Mouse (Mus musculus) right cerebral cortex, postnatal 10 days (tissue): ENCODE data around the gene Lrp6.

Experiments
- DNase-seq, 2 experiments: peaks; one replicate each; pipeline ENCODE4 v3.0.0; 2021; ENCODE audit warnings: low spot score in 2 of 2

Gene Lrp6

DNA sequence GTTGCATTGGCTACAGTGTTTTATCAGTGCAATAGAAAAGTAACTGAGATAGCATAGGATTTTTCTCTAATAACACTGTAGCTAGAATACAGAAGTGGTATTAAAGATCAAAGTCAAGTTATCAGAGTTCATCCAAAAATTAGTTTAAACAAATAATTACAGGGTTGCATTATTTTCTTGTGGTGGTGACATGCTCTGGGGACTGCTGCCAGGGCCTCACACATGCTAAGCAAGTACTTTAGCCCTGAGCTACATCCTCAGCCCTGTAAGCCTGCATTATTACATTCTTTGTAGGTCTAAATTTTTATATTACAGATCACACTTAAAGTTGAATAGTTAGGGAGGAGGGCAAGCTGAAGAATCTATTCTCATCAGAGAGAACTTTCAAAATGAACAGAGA is 68.2 kb downstream of the Lrp6 start:
- no peak for DNase-seq

DNA sequence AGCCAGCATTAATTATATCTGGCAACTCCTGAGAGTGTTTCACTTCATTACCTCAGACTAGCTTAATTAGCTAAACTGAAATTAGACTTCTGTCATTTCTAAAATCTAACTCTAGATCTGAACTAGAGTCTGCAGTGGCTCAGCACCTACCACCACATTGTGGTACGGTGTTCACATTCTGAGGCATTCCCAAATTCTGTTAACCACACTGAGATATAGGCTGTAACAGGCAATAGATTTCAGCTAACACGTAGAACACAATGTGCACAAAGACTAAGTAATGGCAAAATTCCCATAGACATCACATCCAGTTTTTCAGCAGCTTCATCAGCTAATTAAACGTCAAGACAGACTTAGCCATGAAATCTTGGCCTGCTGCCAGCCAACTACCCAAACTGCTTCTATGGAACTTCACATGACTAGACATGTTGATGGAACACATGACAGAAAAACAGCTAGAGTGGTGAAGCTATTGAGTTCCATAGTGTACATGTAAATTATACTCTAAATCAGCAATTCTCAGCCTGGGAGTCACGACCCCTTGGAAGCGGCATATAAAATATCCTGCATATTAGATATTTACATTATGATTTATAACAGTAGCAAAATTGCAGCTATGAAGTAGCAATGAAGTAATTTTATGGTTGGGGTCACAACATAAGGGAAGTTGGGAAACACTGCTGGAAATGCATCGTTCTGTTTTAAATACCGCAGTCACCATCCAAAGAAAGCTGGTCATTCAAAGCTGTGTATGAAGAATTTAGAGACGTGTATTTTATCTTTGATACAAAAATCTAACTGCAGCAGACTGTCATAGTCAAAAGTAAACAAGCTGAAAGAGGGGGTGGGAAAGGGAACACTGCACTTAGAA is 71.7 kb downstream of the Lrp6 start:
- DNase-seq, result peak; percentile 55 to 60

DNA sequence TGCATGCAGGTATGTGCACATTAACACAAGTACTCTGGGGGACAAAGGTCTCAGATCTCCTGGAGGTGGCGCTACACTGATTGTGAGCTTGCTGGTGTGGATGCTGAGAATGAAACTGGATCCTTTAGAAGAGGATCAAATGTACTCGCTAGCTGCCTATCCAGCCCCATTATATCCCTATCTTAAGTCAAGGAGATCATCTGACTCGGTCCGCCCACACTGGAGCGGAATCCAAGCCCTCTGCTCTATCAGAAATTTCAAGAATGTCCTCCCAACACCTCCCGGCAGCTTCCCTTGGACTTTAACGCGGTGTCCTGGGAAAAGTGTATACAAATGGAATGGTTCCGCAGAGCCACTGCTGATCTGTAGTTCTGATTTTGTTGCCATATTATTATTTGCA is 77.1 kb downstream of the Lrp6 start:
- no peak for DNase-seq

DNA sequence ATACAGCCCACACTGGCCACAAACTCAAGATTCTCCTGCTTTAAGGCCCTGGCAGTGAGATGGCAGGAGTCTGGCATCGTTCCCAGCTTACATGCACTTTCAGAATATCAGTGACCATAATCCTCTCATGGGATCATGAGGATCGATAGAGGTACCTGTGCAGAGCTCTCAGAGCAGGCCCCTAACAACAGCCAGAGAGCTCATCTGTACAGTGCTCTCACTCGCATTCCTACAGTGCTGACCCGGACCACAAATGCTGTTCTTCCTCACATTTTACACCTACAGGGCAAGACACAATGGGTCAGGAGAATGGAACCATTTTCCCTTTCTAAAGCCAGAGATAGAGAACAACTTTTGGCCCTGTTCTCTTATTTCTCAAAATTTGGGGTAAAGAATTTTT is 77.6 kb downstream of the Lrp6 start:
- DNase-seq, result no peak

DNA sequence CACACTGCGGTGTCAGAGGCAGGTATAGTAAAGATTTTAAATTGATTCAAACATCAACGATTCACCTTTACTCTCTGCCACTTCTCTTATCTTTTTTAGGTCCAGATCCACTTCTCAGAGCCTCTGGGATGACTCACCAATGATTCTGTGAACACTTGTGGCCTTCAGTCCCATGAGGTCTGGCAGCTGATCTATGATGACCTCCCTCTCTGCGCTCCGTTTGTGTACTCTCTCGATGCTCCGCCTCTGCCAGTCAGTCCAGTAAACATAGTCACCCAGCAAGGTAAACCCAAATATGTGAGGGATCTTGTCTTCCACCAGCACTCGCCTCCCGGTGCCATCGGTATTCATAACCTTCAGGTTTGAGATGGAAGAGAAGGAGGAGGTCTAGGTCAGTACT is 80.4 kb downstream of the Lrp6 start:
- no peak for DNase-seq

DNA sequence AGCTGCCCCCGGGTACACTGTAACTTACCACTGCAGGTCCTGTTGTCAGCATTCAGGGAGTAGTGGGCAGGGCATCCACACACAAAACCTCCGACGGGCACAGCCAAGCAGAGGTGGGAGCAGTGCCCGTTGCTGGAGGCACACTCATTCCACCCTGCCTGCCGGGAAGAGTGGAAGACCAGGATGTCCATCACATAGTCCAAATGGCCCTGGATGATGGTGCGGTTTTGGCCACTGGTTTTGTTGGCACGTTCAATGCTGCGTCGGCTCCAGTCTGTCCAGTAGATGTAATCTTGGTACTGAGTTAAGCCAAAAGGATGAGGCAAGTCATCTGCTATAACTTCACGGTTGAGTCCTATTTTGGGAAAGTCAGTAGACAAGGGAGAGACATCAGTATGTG is 87.3 kb downstream of the Lrp6 start:
- no peak for DNase-seq

DNA sequence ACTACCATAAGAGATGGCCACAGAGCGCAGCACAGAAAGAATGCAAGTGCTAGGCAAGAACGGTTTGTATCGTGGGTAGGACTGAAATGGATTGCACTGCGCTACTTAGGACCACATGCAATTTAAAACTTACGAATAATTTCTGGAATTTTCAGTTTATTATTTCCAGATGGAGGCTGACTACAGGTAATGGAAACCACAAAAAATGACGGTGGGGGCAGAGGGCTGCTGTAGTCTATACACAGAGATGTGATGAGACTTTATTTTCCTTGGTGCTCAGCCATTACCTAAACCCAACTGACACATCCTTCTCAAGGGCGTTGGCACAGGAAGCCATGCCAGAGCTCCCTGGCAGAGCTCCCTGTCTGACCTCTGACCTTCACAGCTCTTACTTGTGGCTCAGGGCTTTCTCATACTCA is 93.6 kb downstream of the Lrp6 start:
- DNase-seq, result no peak

DNA sequence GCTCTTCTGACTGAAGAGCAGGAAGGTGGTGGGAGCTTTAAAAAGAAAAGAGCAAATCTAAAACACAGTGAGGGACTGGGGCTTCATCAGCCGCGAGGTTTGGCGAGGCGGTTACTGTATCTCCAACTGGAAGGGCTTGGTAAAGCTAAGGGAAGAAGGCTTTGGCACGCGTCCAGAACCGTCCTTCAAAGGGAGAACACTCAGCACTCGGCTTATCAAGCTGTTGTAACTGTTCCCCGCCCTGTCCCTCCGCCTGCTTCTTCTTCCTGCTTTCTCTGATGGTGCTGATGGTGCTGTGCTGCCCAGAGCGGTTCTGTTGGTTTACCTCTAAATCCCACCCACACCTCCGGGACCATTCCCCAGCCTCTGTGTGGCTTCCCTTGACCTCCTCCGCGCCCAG is 95.9 kb downstream of the Lrp6 start:
- DNase-seq, result peak; percentile 45 to 69

DNA sequence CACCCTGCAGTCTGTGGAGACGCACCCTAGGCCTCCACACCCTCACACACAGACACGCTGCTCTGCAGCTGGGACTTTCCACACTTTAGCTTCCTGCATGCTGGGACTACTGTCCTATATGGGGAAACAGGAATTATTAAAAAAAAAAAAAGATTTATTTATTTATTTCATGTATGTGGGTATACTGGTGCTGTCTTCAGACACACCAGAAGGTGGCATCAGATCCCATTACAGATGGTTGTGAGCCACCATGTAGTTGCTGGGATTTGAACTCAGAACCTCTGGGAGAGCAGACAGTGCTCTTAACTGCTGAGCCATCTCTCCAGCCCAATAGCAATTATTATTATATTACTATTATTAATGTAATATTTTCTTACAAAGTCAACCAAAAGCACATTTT is 97.5 kb downstream of the Lrp6 start:
- DNase-seq, result no peak

DNA sequence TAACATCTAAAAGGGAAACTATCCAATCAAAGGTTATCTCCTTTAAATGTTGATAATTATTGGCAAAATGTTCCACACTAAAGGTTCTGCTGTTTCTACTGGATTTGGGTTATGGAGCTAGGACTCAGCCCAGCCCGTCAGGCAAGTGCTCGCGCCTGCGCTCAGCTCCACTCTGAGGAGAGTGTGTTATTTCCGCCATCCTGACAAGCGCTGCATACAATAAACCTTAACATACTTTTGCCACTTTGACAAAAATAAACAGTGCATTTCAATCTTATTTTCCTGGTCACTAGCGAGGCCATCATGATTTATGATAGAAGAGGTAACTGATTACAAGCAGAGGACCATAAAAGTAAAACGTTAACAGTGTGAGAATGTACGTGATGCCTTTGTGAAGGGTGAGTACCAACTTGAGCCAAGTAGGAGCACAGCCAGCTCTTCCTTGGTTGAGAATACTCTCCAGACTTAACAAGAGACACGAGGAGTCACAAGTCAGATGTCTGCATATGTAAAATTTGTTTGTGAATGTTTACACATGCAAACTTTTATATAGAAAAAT is 100.0 kb downstream of the Lrp6 start:
- no peak for DNase-seq

DNA sequence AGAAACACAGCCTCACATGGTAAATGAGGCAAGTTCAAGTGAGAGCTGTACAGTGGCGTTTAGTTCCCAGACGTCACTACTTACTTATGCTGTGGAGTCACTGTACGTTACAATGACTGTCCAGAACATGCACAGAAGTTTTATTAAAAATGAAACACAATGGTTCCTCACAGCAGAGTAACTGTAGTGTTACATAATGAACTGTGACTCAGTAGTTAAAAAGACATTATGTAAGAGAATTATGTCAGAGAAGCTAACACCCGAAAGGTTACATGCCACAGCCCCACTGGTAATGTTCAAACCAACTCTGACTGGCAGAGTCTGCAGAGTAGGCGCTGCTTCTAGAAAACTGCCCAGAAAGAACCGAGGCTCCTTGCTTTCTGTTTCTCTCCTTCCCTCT is 105.6 kb downstream of the Lrp6 start:
- no peak for DNase-seq

DNA sequence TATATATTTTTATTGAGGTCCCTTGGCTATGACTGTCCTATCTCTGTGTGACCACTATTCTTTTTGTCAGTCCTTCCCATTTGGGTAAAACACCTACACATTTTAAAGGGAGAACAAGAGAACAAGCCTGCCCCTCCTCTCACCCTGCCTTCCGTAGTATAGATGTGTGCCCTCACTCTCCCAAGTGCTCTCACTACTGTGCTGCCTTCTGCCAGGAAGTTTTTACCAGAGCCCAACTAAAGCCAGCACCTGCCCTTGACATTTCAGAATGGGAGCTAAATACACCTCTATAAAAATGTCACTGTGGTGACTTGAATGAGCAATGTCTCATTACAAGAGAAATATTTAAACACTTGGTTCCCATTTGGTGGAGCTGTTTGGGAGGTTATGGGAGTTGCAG is 108.4 kb downstream of the Lrp6 start:
- DNase-seq, result no peak

DNA sequence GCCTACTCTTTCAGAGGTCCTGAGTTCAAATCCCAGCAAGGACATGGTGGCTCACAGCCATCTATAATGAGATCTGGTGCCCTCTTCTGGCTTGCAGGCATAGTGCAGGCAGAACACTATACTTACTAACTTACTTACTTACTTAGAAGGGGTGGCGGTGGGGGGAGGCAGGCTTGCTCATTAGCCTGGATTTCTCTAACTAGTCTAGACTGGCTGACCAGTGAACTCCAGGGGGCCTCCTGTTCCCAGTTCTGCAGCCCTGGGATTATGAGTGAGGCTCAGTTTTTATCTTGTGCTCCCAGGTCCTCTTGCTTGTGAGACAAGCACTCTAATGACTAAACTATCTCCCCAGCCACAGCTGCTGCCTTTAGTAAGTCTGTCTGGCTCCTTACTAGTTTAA is 112.7 kb downstream of the Lrp6 start:
- DNase-seq, result no peak

DNA sequence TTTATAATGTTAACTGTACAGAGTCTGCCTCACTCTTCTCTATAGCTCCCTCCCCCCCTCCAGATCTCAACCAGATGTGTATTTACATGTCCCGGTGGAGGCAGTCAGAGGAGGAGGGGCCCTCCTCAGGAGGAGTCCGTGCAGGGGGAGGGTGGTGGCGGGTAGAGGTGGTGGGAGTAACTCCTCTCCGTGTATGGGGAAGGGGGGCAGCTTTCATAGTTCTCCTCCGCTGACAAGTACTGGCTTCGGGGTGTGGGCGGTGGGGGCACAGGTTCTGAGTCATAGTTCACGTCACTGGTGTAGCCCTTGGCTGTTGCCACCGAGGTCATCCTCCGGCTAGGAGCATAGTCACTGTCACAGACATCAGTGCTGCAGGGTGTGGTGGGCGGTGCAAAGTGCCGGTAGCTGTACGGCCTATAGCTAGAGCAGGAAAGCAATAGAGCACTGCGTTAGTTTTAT is 116.1 kb downstream of the Lrp6 start:
- peak; percentile 35 to 38 for DNase-seq

DNA sequence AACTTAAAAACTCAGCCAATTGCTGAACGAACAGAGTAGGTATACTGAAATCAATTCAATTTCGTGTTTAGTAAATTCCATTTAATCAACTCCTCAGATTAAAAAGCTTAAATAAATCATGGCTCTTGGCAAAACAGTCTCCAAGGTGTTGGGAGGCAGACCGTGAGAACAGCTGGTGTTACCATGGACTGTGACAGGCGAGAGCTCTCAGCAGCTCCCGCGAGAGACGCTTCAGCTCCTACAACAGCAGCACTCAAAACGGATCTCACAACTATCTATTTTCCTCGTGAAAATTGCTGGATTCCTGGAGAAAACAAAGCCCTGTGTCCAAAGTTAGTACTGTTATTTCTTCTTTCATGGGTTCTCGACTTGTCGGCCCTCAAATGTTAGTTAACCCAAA is 116.8 kb downstream of the Lrp6 start:
- DNase-seq, result peak in 1 of 2 experiments; percentile 45

DNA sequence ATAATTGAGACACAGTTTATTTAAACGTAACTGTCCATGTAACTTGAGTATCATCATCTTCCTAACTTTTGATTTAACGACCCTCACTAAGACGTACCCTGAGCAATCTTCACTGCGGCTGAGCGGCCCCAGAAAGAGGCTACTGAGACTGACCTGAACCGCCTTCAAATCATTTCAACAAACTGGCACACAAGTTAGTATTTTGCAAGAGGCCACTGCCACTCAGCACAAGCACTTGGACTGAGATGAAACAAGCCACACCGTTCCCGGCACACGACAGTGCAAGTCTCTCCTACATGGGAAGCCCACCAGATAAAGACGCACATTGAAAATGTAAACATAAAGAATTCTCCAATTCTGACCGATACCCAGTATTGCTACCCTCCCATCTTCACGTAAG is 118.3 kb downstream of the Lrp6 start:
- no peak for DNase-seq

DNA sequence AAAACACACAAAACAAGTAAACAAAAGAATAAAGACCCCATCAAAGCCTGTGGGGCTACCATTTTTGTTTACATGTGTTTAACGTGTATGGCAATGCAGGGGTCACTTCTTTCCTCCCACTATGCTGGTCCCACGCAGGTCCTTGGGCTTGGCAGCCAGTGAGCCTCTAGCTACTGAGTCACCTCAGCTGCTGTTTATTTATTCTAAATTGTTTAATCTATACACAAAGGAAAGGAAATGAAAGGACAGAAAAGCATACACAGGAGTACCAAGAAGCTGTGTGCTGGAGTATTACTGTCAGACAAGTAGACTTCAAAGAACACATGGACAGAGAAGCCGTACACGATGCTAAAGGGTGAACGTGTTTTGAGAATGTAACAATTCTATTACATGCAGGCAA is 122.8 kb downstream of the Lrp6 start:
- no peak for DNase-seq

DNA sequence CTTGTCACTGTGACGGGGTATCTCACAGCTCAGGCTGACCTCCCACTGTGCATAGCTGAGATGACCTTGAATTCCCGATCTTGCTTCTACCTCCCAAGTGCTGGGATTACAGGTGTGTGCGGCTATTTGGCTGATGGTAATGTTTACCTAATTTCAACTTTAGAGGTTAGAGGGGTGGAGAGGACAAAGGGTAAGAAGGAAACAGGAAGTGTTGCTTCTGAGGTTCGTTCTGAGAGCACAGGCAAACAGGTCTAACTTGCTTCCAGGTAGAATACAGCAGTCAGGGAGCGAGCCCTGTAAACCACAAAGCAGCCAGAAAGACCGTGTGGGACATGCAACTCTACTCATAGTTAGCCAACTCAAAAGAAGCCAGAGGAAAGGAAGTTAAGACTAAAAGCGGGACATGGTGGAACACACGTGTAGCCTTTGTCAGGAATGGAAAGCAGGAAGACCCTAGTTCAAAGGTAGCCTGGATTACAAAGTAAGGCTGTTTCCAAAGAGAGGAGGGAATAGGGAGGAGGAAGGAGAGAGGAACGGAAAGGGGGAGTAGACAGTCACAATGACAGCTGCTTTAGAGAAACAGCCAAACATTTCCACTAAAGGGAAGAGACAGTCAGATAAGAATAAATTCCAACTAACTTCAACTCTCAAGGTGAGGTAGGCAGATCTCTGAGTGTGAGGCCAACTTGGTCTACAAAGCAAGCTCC is 123.4 kb downstream of the Lrp6 start:
- no peak for DNase-seq

DNA sequence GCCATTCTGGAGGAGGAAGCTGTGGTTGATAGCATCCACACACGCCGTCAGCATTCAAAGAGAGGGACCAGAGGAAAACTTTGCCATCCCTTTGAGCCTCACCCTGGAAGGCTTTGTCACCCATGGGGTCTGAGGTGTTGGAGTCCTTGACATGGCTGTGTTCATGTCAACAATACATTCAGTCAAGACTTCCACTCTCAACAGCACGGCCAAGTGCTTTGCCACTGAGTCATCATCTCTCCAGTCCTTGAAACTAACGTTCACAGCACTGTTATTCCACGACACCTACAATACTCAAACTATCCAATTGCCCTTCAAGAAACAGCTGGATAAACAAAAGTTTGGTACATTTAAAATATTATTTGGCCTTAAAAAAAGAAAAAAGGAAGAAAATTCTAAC is 124.5 kb downstream of the Lrp6 start:
- DNase-seq, result no peak

DNA sequence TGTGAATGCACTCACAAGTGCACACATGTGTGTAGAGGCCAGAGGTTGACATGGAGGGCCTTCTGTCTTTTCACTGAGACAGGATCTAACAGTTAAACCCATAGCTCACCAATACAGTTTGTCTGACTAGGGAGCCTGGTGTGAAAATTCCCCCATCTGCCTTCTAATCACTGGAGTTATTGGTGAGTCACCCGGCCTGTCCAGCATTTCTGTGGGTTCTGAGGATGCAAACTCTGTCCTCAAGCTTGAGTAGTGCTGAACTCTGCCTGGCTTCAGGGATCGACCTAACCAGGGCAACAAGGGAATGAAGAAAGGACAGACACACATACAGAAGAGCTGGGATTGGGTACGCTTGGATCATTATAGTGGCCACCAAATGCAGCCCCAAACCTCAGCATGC is 125.0 kb downstream of the Lrp6 start:
- DNase-seq, result no peak

DNA sequence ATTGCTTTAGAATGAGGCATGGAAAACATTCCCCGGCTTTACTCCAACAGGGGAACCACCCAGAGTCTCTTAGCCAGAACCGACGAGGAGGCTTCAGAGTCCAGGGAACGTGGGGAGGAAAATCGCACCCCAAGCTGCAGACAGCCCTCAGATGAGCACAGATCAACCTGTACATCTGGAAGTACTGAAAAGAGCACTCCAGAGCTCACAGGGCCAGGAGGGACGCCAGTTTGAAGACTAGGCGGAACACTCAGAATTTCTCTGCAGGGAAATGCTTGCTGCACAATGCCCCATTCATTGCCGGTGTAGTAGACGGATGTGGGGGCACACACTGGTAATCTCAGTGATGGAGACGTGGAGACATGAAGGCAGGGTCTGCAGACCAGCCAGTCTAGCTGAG is 126.7 kb downstream of the Lrp6 start:
- DNase-seq, result no peak

DNA sequence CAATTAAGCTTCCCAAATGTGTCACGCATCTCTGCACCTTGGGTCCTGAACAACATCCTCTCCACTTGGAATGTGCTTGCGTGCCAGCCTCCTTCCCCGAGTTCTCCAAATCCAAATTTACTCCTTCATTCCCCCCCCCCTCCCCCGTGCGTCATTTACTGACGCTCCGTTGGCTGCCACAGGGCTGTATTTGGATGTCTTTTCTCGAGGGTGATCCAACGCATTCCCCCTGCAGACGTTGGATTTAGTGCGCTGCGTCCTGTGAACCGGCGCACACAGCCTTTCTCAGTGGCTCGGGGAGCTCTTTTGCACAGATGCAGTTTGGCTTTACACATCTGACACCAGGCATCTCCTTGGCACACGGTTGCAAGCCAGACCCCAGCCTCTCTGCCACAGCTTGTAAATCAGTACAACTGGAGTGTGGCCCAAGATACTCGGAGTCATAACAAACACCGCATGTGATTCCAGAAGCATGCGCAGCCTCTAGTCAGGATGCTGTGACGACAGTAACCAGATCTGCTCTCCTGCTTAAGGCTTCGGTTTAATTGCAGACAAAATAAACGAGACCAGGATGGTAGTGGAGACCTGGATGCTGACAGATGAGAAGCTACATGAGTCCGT is 127.3 kb downstream of the Lrp6 start:
- peak; percentile 60 to 73 for DNase-seq

DNA sequence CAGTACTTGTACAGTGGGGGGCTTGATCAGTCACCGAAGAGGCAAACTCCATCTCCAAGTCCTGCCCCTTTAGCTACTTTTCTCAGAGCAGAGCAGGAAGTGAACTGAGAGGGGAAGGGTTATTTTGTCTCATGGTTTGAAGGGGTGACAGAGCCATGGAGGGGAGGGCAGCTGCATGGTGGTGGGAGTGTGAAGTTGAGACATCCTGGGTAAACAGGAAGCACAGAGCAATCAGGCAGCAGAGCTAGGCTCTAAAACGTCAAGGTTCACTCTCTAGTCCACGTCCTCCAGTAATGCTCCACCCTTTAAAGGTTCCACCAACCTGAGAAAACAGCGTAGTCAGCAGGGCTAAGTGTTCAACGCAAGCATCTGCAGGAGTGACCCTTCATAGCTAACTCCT is 129.8 kb downstream of the Lrp6 start:
- no peak for DNase-seq
